Mouse (Mus musculus): ENCODE measurements around the gene Tmem178. TPM values are rescaled to one million over a fixed set of nuclear protein-coding genes. Genes with fewer than 3 reads are reported as not detected.

Tmem178 gene
- polyA plus RNA-seq, 1 experiment from 2014 or later, result 2.0 TPM

DNA sequence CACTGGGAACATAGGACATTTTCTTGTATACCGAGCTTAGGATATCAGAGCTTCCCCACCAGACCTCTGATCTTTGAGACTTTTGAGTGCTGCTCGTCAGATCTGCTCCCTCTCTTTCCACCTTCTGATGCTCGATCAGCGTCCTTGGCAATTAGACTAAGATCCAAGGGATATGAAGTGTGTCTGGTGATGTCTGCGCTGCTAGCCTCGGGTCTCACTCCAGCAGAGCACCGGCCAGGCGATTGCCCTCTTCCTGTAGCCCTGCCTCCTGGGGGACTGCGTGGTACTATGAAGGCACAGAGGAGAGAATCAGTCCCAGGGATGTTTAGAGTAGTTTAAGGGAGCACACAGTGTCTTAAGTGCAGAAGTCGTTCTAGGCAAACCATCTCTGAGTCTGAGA is 38.5 kb downstream of the Tmem178 start:
- TF ChIP-seq CTCF (IDR thresholded peaks at IDR 0.05; ENCODE audit: low read depth), result no peak
- no peak for TF ChIP-seq EP300 (optimal IDR thresholded peaks at IDR 0.05)
- Histone ChIP-seq H3K9ac (ENCODE audit: low read length) (no peak overlapping the region), H3K27ac (replicated peaks) (no peak overlapping the region), H3K4me2 (replicated peaks; ENCODE audit: low read depth) (no peak overlapping the region), H3K4me3 (ENCODE audit: low read depth, low read length) (no peak overlapping the region), H3K27me3 (ENCODE audit: control insufficient read depth, insufficient read depth, low read length) (no peaks in the 10 kb centered on the region), H3K9me3 (ENCODE audit: control insufficient read depth, low read length) (no peaks in the 10 kb centered on the region), H3K4me1 (replicated peaks; ENCODE audit: control insufficient read depth, insufficient read depth) (no peaks in the 10 kb centered on the region), H3K36me3 (ENCODE audit: control insufficient read depth, insufficient read depth, low read length) (no peaks in the 10 kb centered on the region)
- 82% methylated on average over 10 of the region's 10 CpGs for WGBS
- DNase-seq (ENCODE audit: low spot score) (no peak), ATAC-seq (ENCODE audit: low FRiP score, low TSS enrichment) (no peak)

DNA sequence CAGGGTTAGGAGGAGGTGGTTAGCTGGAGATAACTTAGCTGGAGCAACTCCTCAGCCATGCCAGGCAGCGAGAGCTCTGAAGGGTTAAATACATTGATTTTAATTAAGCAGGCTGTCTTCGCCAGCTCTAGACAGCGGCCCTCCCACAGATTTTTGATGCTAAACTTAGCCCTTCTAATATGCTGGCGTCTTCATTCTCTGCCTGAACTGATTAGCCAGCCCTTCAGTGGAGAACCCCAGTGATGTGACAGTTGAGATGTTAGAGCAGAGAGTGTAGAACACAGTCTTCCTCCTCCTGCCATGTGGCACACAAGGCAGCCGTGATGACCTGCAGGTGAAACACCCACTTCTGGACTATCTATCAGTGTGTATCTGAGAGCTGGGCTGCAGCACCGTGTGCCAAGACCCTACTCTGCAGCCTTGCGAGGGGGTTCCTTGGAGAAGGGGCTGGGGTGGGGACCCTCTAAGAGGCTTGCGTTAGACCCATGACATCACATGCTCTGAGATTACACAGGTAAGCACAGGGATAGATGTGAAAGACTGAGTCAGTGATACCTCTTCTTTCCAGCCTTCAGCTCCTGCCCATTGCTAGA is 47.2 kb downstream of the Tmem178 start:
- no peak overlapping the region for H3K27ac ChIP-seq (replicated peaks)
- no peak for ATAC-seq (ENCODE audit: low FRiP score, low TSS enrichment)
- H3K9ac ChIP-seq (ENCODE audit: low read length), result no peak overlapping the region
- TF ChIP-seq CTCF (IDR thresholded peaks at IDR 0.05; ENCODE audit: low read depth) (no peak), EP300 (optimal IDR thresholded peaks at IDR 0.05) (no peak)
- H3K4me3 ChIP-seq (ENCODE audit: low read depth, low read length), result no peak overlapping the region
- H3K9me3 ChIP-seq (ENCODE audit: control insufficient read depth, low read length), result no peaks in the 10 kb centered on the region
- no peak for DNase-seq (ENCODE audit: low spot score)
- WGBS, result 71% methylated on average over 8 of the region's 8 CpGs
- no peaks in the 10 kb centered on the region for H3K27me3 ChIP-seq (ENCODE audit: control insufficient read depth, insufficient read depth, low read length)
- H3K36me3 ChIP-seq (ENCODE audit: control insufficient read depth, insufficient read depth, low read length), result no peaks in the 10 kb centered on the region
- no peak overlapping the region for H3K4me2 ChIP-seq (replicated peaks; ENCODE audit: low read depth)
- no peaks in the 10 kb centered on the region for H3K4me1 ChIP-seq (replicated peaks; ENCODE audit: control insufficient read depth, insufficient read depth)

- no peak overlapping the region for H3K4me2 ChIP-seq (replicated peaks; ENCODE audit: low read depth)
- ATAC-seq (ENCODE audit: low FRiP score, low TSS enrichment), result no peak
- no peak for DNase-seq (ENCODE audit: low spot score)
- H3K9ac ChIP-seq (ENCODE audit: low read length), result no peak overlapping the region
- no peaks in the 10 kb centered on the region for H3K36me3 ChIP-seq (ENCODE audit: control insufficient read depth, insufficient read depth, low read length)
- TF ChIP-seq CTCF (IDR thresholded peaks at IDR 0.05; ENCODE audit: low read depth), result no peak
- TF ChIP-seq EP300 (optimal IDR thresholded peaks at IDR 0.05), result no peak
- no peaks in the 10 kb centered on the region for H3K9me3 ChIP-seq (ENCODE audit: control insufficient read depth, low read length)
- no peak overlapping the region for H3K4me3 ChIP-seq (ENCODE audit: low read depth, low read length)
- H3K4me1 ChIP-seq (replicated peaks; ENCODE audit: control insufficient read depth, insufficient read depth), result no peaks in the 10 kb centered on the region
- no peaks in the 10 kb centered on the region for H3K27me3 ChIP-seq (ENCODE audit: control insufficient read depth, insufficient read depth, low read length)
- 62% methylated on average over 2 of the region's 2 CpGs for WGBS
- no peak overlapping the region for H3K27ac ChIP-seq (replicated peaks)
These were observed 52.8 kb downstream of the Tmem178 start for GRCm38 (mm10) chr17:80997226-80997625.

GRCm38 (mm10) chr17:80998958-80999357 is 54.5 kb downstream of the Tmem178 start:
- Histone ChIP-seq H3K9me3 (ENCODE audit: control insufficient read depth, low read length) (no peaks in the 10 kb centered on the region), H3K27ac (replicated peaks) (no peak overlapping the region), H3K9ac (ENCODE audit: low read length) (no peak overlapping the region), H3K4me2 (replicated peaks; ENCODE audit: low read depth) (no peak overlapping the region), H3K27me3 (ENCODE audit: control insufficient read depth, insufficient read depth, low read length) (no peaks in the 10 kb centered on the region), H3K4me1 (replicated peaks; ENCODE audit: control insufficient read depth, insufficient read depth) (no peaks in the 10 kb centered on the region), H3K36me3 (ENCODE audit: control insufficient read depth, insufficient read depth, low read length) (no peaks in the 10 kb centered on the region), H3K4me3 (ENCODE audit: low read depth, low read length) (no peak overlapping the region)
- ATAC-seq (ENCODE audit: low FRiP score, low TSS enrichment) (no peak), DNase-seq (ENCODE audit: low spot score) (no peak)
- TF ChIP-seq EP300 (optimal IDR thresholded peaks at IDR 0.05), result no peak
- TF ChIP-seq CTCF (IDR thresholded peaks at IDR 0.05; ENCODE audit: low read depth), result no peak
- WGBS, result 55% methylated on average over 6 of the region's 6 CpGs

DNA sequence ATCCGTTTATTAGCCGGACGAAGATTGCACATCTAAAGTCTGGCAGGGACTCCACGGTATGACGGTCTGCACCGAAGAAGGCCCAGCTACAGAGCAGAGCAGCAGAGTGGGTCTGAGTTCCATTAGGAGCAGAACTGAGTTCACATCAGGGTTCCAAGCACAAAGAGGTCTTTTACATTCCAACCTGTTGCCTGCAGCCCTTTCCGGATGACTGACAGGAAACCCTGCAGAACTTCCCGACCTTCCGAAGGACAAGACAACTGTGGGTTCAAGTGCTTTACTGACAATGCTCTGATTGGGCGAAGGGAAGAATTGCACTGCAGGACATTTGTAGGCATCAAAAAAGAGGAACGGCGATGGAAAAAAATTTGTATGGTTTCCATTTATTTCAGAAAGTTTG is 56.6 kb downstream of the Tmem178 start:
- no peak for ATAC-seq (ENCODE audit: low FRiP score, low TSS enrichment)
- Histone ChIP-seq H3K27me3 (ENCODE audit: control insufficient read depth, insufficient read depth, low read length) (no peaks in the 10 kb centered on the region), H3K4me3 (ENCODE audit: low read depth, low read length) (no peak overlapping the region), H3K27ac (replicated peaks) (no peak overlapping the region), H3K9me3 (ENCODE audit: control insufficient read depth, low read length) (no peaks in the 10 kb centered on the region), H3K4me2 (replicated peaks; ENCODE audit: low read depth) (no peak overlapping the region), H3K9ac (ENCODE audit: low read length) (no peak overlapping the region), H3K36me3 (ENCODE audit: control insufficient read depth, insufficient read depth, low read length) (no peaks in the 10 kb centered on the region), H3K4me1 (replicated peaks; ENCODE audit: control insufficient read depth, insufficient read depth) (no peaks in the 10 kb centered on the region)
- no peak for DNase-seq (ENCODE audit: low spot score)
- WGBS, result 72% methylated on average over 12 of the region's 12 CpGs
- TF ChIP-seq CTCF (IDR thresholded peaks at IDR 0.05; ENCODE audit: low read depth), result no peak
- no peak for TF ChIP-seq EP300 (optimal IDR thresholded peaks at IDR 0.05)

DNA sequence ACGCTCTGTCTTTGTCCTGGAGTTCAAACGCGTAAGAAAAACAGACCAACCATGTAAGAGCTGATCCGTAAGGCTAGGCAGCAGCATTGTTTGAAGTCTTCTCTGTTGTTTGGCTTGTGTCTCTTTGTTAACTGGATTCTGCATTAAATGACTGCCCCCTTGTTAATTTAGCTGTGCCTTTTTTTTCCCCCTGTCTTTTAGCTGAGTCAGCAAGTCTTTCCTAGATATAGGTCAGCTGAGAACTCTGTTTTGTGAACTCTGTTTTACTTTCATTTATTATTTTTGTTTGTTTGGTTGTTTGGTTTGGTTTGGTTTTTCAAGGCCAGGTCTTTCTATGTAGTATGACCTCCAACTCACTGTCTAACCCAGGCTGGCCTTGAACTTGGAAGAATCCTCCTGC is 57.2 kb downstream of the Tmem178 start:
- Histone ChIP-seq H3K36me3 (ENCODE audit: control insufficient read depth, insufficient read depth, low read length) (no peaks in the 10 kb centered on the region), H3K4me2 (replicated peaks; ENCODE audit: low read depth) (no peak overlapping the region), H3K4me1 (replicated peaks; ENCODE audit: control insufficient read depth, insufficient read depth) (no peaks in the 10 kb centered on the region), H3K27me3 (ENCODE audit: control insufficient read depth, insufficient read depth, low read length) (no peaks in the 10 kb centered on the region), H3K27ac (replicated peaks) (no peak overlapping the region), H3K9ac (ENCODE audit: low read length) (no peak overlapping the region), H3K4me3 (ENCODE audit: low read depth, low read length) (no peak overlapping the region), H3K9me3 (ENCODE audit: control insufficient read depth, low read length) (no peaks in the 10 kb centered on the region)
- 88% methylated on average over 4 of the region's 4 CpGs for WGBS
- no peak for TF ChIP-seq EP300 (optimal IDR thresholded peaks at IDR 0.05)
- TF ChIP-seq CTCF (IDR thresholded peaks at IDR 0.05; ENCODE audit: low read depth), result no peak
- no peak for DNase-seq (ENCODE audit: low spot score)
- ATAC-seq (ENCODE audit: low FRiP score, low TSS enrichment), result no peak
